Mouse (Mus musculus): ENCODE data around the gene Atp5s. TPM values are rescaled to one million over a fixed set of nuclear protein-coding genes. Genes with fewer than 3 reads are reported as not detected.

The Atp5s gene
- total RNA-seq, 2 experiments from 2014 or later = 25.2 to 28.2 TPM

- no peak for DNase-seq (ENCODE audit: extremely low spot score in 1 of 2, low spot score in 2 of 2)
Observed at GRCm38 (mm10) chr12:69724018-69724710, 586 bp upstream of the Atp5s start.

DNA sequence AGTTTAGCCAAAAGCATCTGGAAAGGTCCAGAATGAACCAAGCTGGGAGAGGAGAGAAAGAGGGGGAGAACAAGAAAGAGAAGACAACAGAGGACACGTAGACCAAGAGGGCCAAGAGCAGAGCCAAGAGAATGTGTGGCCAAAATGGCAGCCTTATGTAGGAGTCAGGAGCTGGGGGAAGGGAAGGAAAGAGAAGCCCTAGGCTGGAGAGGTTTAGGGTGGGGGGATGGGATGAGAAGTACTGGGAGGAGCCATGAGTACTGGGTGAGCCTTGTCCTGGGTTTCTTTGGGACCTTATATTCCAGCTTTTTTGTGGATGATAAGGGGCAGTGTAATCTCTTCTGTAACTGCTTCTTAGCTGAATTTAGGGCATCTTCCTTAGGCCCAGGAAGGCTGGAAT lies 4.5 kb downstream of the Atp5s start:
- DNase-seq (ENCODE audit: extremely low spot score in 1 of 2, low spot score in 2 of 2) = no peak
- intact Hi-C loops (cut with DNase I) = loop anchor here (10.0 kb wide), 1 partner anchor 336 kb away; no protein-coding TSS in a partner anchor

More at GRCm38 (mm10) chr12:69724018-69724710, 586 bp upstream of the Atp5s start:
- intact Hi-C loops (cut with DNase I) = loop anchor here (10.0 kb wide), 1 partner anchor 341 kb away; no protein-coding TSS in a partner anchor

GRCm38 (mm10) chr12:69730306-69730705 lies 5.6 kb downstream of the Atp5s start:
- intact Hi-C loops (cut with DNase I) = loop anchor here (10.0 kb wide), 1 partner anchor 164 kb away; the partner anchor contains the start of genes Atl1 and Map4k5
- no peak for DNase-seq (ENCODE audit: extremely low spot score in 1 of 2, low spot score in 2 of 2)

DNA sequence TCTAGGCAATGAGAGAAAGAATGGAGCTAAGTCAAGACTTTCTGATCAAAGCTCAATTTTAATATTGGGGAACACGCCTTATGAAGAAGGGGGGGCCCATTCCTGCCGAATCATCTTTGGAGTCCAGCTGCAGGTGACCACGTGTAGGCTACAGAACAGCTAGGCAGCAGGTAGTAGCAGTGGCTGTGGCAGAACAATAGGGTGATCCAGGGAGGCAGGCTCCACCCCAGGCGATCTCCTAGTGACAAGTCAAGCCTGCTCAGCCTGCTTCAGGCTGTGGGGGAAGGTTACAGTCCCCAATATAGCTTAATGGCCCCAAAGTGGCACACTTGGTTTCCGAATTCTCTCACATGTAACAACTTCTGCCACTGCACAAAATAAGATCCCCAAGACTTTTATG lies 7.5 kb downstream of the Atp5s start:
- DNase-seq (ENCODE audit: extremely low spot score in 1 of 2, low spot score in 2 of 2) = no peak
- intact Hi-C loops (cut with DNase I) = loop anchor here (10.0 kb wide), 1 partner anchor 163 kb away; the partner anchor contains the start of genes Atl1 and Map4k5

- intact Hi-C loops (cut with DNase I) = loop anchor here (10.0 kb wide), 1 partner anchor 161 kb away; the partner anchor contains the start of genes Atl1 and Map4k5
- DNase-seq (ENCODE audit: extremely low spot score in 1 of 2, low spot score in 2 of 2) = no peak
Observed at GRCm38 (mm10) chr12:69733518-69733917, 8.8 kb downstream of the Atp5s start.

DNA sequence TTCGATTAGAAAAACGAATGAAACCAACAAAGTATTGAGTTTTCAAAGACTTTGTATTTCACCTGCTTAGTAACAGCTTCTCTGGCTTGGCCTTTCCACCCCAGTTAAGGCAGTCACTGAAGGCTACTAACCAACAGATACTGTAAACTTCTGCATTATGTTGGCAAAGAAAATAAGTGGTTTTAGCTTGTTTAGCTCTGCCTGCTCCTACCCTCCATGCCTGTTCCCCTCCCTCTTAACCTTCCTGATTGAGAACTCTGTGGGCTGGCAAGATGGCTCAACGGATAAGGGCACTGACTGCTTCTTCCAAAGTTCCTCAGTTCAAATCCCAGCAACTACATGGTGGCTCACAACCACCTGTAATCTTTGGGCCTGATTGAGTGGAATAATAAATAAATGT lies 9.2 kb downstream of the Atp5s start:
- no peak for DNase-seq (ENCODE audit: extremely low spot score in 1 of 2, low spot score in 2 of 2)
- intact Hi-C loops (cut with DNase I) = loop anchor here (10.0 kb wide), 1 partner anchor 161 kb away; the partner anchor contains the start of genes Atl1 and Map4k5

DNA sequence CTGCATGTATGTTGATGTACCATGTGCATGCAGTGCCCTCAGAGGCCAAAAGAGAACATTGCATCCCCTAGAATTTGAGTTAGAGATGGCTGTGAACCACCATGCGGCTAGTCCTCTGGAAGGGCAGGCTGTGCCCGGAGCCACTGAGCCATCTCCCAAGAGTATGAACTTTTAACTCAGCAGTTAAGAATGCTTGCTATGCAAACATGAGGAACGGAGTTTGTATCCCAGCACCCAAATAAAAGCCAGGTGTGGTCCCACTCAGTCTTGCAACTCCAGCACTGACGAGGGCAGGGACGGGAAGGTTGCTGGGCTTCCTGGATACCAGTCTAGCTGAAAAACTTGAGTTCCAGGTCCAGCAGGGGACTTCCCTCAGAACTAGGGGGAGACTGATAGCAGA lies 17.2 kb downstream of the Atp5s start:
- intact Hi-C loops (cut with DNase I) = no loop called here
- no peak for DNase-seq (ENCODE audit: extremely low spot score in 1 of 2, low spot score in 2 of 2)

DNA sequence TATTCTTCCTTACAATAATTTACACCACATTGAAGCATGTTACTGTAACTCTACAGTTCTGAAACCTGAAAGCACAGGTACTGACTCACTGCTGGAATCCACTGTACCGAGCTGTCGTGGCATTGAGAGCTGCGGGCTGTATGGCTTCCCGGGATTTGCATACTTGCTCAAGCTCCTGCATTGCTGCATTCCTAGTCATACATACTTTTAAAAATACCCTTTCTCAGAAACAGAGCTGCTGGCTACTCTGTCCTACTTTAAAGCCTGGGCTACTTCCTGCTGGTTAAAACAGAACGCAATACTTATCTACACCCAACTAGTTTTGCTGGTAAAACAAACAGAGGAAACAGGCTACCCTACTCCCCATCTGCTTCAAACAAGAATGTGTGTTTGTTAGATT lies 19.4 kb downstream of the Atp5s start:
- intact Hi-C loops (cut with DNase I) = no loop called here
- DNase-seq (ENCODE audit: extremely low spot score in 1 of 2, low spot score in 2 of 2) = no peak

- intact Hi-C loops (cut with DNase I) = no loop called here
- DNase-seq (ENCODE audit: extremely low spot score in 1 of 2, low spot score in 2 of 2) = peak in 1 of 2 experiments; percentile 76
Observed at GRCm38 (mm10) chr12:69751864-69752341, 27.2 kb downstream of the Atp5s start.

GRCm38 (mm10) chr12:69753936-69754335 lies 29.2 kb downstream of the Atp5s start:
- DNase-seq (ENCODE audit: extremely low spot score in 1 of 2, low spot score in 2 of 2) = no peak
- intact Hi-C loops (cut with DNase I) = no loop called here

GRCm38 (mm10) chr12:69756015-69756414 lies 31.3 kb downstream of the Atp5s start:
- no peak for DNase-seq (ENCODE audit: extremely low spot score in 1 of 2, low spot score in 2 of 2)
- intact Hi-C loops (cut with DNase I) = no loop called here

DNA sequence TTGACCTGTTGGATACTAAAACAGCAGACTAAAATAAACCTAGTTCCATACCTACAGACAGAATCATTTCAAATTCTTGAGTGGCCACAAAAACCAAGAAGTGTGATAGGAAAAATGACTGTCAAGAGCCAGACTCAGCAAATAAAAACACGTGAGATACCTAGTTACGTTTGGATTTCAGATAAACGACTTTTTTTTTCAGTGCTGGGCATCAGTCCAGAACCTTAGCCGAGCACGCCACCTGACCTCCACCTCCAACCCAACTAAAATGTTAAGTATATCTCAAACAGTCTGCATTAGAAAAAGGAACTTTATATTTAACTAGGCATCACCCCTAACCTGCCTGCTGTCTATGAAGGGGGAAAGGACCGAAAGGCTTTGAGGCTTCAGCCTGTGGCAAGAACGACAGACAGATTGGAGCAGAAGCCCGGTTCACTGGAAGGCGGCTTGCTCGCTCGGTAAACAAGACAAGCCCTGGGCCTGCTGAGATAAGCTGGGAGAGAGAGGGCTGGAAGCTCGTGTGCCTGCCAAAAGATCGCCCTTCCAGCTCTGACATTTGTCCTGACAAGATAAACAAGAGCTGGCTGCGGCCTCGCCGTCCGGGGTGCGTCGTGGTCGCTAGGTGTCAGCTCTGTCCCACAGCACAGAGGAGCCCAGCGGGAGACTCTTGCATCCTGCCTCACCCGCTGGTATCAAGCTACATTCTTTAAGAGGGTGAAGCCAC lies 32.8 kb downstream of the Atp5s start:
- intact Hi-C loops (cut with DNase I) = no loop called here
- DNase-seq (ENCODE audit: extremely low spot score in 1 of 2, low spot score in 2 of 2) = peak; percentile 66 to 89

DNA sequence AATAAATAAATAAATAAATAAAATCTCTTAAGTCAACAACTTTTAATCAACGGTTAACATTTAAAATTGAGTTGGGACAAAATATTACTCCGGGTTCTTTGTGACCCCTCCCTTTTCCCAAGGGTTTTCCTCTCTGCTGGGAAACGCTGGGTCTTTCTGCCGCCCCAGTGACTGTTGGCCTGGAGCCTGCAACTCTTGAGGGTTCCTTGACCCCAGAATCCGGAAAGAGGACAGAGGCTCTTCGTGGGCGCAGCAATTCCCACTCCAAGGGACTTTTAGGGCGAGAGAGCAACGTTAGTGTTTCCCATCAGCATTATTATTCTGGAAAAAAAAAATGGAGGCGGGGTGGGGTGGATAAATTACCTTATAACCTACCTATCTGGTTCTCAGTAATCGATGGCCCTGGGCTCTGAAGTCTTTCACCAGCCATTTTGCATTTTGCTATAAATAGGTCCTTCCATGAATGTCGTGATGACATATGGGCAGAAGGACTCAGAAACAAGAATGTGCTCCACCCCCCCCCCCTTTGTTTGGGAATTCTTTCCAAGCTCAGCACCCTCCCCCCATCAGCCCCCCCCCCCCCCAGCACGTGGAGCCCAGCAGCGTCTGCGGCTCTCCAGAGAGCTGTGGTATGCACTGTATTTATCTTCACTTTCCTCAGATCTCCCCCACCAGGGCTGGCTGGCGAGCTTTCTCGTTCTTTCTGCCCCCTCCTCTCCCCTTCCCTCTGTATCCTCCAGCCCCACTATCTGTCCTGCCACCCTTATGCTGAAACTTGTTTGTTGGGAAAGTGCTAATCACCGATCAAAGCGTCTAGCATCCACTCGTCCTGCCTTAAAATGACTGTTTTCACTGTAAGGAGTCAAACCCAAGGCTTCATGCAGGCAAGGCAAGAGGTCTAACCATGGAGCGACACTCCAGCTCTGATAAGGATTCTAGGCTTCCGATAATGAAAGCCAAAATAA lies 33.8 kb downstream of the Atp5s start:
- peak in 1 of 2 experiments; percentile 55 for DNase-seq (ENCODE audit: extremely low spot score in 1 of 2, low spot score in 2 of 2)

DNA sequence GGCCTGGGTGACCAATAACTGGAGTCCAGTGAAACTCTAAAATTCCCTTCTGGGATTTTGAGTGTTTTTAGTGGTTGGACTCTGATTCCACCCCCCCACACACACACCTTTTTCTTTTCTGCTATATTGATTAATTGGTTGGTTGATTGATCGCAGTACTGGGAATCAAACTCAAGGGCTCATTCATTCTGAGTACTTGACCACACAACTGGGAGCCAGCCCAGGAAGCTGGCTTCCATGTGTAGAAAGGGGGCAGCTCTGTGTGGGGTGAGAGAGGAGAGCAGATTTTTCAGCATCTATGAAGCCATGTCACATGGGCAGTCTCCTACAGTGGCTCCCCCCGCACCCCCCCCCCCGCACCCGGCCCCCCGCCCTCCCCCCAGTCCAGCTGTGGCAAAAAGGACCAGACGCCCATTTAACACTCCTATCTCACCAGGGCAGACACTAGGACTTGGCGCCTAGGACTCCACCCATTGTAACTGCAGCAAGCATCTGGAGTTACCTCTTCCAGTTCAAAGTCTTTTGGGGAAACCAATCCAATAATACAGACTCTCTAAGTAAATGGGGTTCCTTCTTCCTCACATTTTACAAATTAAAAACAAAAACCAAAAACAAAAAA lies 34.6 kb downstream of the Atp5s start:
- intact Hi-C loops (cut with DNase I) = no loop called here

More for the DNA sequence above, 33.8 kb downstream of the Atp5s start:
- intact Hi-C loops (cut with DNase I) = no loop called here

DNA sequence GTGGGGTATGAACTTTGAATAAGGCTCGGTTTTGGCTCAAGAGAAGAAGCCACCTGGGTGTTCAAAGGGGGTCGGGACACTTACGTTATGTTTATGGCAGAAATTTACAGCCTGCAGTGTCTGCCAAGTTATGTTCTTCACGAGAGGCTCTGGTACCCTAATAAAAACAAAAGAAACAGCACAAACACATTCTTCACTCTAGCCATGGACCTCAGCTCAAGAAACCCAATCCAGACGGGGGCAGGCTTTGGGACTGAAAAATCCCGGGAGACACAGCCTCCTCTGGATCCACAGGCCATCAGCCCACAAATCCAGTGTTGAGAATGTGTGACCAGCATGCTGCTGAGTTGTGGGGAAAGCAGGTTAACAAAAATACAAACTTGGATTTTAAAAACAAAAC lies 35.3 kb downstream of the Atp5s start:
- no peak for DNase-seq (ENCODE audit: extremely low spot score in 1 of 2, low spot score in 2 of 2)
- intact Hi-C loops (cut with DNase I) = no loop called here

More for the DNA sequence above, 34.6 kb downstream of the Atp5s start:
- DNase-seq (ENCODE audit: extremely low spot score in 1 of 2, low spot score in 2 of 2) = no peak

DNA sequence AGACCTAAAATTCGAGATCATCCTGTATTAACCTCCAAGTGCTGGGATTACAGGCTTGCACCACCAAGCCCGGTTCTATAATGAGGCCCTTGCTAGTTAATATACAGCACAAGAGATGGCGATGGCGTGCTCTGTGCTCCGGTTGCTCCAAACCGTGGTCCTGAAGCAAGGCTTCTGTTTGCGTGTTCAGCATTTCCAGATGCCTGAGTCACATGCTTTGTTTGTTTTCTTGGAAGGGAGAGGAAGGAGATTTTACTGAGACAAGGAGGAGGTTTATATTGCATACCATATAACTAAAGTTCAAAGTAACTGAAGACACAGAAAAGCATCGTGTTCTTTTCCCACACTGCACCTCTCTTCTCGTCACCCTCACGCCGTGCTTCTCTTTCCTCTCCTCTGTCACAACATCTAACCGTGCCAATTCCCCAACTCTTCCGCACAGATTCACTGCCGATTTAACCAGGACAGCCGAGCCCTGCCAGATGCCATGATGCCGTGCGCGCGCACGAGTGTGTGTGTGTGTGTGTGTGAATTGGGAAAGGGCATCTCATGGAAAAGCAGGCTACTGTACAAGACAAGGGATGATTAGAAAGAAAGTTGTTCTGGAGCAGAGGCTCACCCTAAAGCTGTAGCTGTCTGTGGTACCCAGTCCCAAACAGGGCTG lies 36.1 kb downstream of the Atp5s start:
- DNase-seq (ENCODE audit: extremely low spot score in 1 of 2, low spot score in 2 of 2) = no peak
- intact Hi-C loops (cut with DNase I) = no loop called here

- intact Hi-C loops (cut with DNase I) = no loop called here
- DNase-seq (ENCODE audit: extremely low spot score in 1 of 2, low spot score in 2 of 2) = no peak
Observed at GRCm38 (mm10) chr12:69761603-69762002, 36.9 kb downstream of the Atp5s start.

GRCm38 (mm10) chr12:69765543-69765942 lies 40.8 kb downstream of the Atp5s start:
- DNase-seq (ENCODE audit: extremely low spot score in 1 of 2, low spot score in 2 of 2) = no peak
- intact Hi-C loops (cut with DNase I) = no loop called here
